Mouse (Mus musculus): ENCODE measurements around the gene Ntsr2.
"Not testable (repeated sequence)": the region's sequence is repeated elsewhere in the genome, so short reads cannot be mapped to it uniquely, and the experiment has no call there.

Ntsr2 gene

DNA sequence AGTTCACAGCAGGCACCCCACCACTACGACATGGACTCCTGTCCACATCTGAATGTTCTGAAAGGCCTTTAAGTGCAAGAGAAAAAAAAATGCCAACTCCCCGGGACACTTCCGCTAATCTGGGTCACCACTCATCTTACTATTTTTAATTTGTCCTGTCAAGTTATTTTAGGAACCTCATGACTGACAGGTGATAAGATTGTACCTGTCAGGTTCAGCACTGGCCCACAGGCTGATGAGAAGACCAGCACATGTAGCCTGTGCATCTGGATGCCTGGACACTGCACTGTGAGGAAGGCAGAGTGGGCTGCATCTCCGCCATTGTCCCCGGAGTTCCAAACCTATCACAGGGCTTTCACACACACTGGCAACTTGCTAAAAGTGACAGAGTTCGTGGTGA is 3.4 kb upstream of the Ntsr2 start:
- DNase-seq, result no peak

DNA sequence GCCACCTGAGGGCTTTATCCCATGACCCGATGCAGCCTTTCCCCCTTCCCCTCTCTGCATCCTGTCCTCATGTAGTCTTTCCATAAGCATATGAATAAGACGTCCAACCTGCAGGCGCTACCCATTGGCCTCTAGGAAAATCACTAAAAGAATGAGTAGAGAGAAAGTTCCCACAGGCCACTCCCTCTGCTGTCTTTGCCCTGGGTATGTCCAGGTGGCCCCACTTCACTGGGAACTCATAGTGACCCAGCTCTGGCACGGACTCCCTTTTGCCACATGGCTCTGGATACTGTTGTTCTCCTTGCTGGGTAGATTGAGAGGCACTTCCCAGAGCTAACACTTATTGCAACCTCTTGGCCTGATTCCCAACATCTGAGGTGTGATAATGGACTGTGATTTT is 2.4 kb downstream of the Ntsr2 start:
- DNase-seq, result no peak

GRCm38 (mm10) chr12:16656906-16657875 is 4.0 kb downstream of the Ntsr2 start:
- peak; percentile 19 for DNase-seq

- DNase-seq, result peak; percentile 19
Observed at GRCm38 (mm10) chr12:16661459-16661858, 8.3 kb downstream of the Ntsr2 start.

DNA sequence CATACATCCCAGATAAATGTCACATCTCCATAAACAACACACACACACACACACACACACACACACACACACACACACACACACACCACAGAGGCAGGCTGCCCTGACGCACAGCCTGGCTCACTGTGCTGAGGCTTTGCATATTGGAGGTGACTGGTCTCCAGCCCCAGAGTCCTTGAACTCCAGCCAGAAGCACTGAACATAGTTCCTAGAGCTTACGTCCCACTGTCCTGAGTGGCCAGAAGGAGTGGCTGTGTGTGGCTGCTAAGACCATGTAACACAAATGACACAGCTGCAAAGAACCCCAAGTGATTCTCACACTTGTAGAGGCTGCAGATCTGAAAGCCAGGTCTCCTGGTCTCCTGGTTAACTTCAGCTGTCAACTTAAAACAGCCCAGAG is 8.8 kb downstream of the Ntsr2 start:
- no peak for DNase-seq

DNA sequence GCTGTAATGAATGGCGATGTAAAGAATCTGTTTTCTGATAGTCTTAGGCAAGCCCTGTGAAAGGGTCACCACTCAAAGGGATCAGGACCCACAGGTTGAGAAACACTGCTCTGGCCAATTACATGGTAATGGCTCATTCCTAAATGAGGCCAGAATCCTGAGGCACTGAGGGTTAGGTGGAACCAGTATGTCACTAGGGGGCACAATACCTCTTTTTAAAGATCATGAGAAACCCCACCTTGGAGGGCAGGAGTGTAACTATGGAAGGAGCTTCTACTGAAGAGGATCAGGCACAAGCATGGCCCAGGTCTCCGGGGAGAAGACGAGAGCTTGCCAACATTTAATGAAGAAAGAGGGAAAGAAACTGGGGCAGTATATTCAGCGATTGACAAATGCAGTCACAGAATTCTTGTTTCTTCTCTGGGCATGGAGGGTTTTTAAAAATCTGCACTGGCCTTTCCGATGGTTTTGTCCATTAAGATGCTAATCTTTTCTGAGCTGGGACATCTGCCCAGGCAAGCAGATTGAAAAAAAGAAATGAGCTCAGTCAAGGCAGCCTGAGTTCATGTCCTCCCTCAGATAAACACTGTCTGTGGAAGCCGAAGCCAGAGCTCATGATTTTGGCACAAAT is 9.9 kb downstream of the Ntsr2 start:
- peak; percentile 24 for DNase-seq

DNA sequence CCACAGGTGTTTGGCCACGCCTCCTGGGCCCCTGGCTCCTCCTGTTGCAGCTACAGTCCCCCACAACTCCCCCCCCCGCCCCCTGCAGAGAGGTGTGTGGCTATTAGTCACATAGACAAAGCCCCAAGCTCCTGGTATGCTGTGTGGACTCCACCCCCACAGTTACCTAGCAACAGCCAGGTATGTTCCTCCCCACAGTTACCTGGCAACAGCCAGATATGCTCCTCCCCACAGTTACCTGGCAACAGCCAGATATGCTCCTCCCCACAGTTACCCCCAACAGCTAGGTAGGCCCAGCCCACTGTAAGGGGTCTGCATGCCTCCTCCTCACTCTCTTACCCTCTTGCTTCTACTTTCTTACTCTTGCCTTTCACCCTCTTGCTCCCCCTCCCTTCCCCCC is 11.8 kb downstream of the Ntsr2 start:
- no peak for DNase-seq

- no peak for DNase-seq
Observed at GRCm38 (mm10) chr12:16669176-16669575, 16.0 kb downstream of the Ntsr2 start.

DNA sequence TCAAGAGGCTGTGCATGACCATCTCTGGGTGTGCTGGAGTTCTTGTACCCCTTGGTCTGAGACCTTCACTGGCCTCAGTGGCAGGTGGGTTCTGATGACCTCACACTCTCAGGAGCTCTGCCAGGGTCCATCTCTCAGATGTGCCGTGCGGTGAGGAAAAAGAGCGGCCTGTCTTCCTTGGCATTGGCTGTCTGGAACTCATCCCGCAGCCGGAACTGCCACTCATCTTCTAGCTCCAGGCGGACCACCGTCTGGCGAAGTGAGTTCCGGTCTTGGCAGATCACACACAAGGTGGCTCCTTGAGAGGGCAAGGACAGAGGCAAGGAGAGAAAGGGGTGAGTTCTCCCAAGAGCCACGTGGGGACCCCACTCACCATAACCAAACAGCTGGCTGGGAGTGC is 19.1 kb downstream of the Ntsr2 start:
- DNase-seq, result no peak

GRCm38 (mm10) chr12:16690631-16691030 is 37.4 kb downstream of the Ntsr2 start:
- no peak for DNase-seq

DNA sequence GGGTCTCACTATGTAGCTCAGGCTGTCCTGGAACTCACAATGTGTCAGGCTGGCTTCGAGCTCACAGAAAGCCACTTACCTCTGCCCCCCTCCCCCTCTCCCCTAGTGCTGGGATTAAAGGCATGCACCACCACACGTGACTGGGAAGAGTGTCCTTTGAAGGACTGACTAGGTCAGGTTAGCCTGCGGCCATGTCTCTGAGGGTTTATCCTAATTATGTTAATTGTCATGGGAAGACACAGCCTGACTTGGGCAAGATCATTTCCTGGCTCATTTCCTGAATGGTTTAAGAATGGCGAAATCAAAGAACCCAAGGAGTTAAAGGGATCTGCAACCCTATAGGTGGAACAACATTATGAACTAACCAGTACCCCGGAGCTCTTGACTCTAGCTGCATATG is 41.6 kb downstream of the Ntsr2 start:
- no peak for DNase-seq

DNA sequence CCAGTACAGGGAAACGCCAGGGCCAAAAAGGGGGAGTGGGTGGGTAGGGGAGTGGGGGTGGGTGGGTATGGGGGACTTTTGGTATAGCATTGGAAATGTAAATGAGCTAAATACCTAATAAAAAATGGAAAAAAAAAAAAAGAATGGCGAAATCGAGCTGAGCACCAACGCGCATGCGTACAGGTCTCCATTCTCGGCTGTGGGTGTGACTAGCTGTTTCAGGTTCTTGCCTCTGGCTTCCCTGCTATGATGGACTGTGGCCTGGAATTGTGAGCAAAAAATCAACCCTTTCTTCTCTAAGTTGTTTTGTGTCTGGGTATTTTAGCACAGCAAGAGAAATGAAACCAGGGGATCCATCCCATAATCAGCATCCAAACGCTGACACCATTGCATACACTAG is 42.1 kb downstream of the Ntsr2 start:
- DNase-seq, result not testable (repeated sequence)

- DNase-seq, result no peak
Observed at GRCm38 (mm10) chr12:16696146-16696545, 43.0 kb downstream of the Ntsr2 start.

DNA sequence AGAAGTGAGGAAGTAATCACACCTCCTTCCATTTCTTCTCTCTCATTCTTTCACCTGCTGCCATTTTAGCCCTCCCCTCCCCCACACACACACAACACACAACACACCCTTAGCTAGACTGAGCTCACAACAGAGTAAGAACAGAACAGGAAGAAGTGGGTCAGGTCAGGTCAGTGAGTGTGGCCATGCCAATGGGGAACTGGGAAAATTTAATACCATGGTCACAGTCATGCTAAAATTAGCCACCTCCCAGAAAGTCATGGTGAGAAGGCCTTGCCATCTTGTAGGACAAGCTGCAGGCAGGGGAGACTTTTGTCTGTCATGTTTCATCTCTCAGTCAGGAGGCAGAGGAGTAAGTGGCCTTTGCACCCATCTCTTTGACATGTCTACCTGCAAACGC is 45.5 kb downstream of the Ntsr2 start:
- no peak for DNase-seq

All from lung, postnatal 10 days (tissue).